Mouse (Mus musculus) splenic B cell, adult 2 months (primary cell): ENCODE results near the gene Gsap.
A peak's percentile ranks its signal among the peaks of the same experiment; 100 is the strongest.
"Not testable (repeated sequence)": the region's sequence is repeated elsewhere in the genome, so short reads cannot be mapped to it uniquely, and the experiment has no call there.

Experiments used
- DNase-seq: peaks from one replicate; pipeline ENCODE4 v3.0.0-alpha.2; 2011; ENCODE audit warnings: low read depth, low spot score
- H3K27me3 ChIP-seq: 2 replicates; pipeline ENCODE4 v1.6.1; 2012; ENCODE audit warnings: mild to moderate bottlenecking, low read length, moderate library complexity, mixed read lengths; ENCODE audit not compliant: control insufficient read depth, poor library complexity, insufficient read depth, severe bottlenecking
- H3K36me3 ChIP-seq: 2 replicates; pipeline ENCODE4 v1.6.1; 2012; ENCODE audit warnings: mild to moderate bottlenecking, low read length, moderate library complexity, mixed read lengths; ENCODE audit not compliant: control insufficient read depth, poor library complexity, insufficient read depth, severe bottlenecking

The Gsap gene

DNA sequence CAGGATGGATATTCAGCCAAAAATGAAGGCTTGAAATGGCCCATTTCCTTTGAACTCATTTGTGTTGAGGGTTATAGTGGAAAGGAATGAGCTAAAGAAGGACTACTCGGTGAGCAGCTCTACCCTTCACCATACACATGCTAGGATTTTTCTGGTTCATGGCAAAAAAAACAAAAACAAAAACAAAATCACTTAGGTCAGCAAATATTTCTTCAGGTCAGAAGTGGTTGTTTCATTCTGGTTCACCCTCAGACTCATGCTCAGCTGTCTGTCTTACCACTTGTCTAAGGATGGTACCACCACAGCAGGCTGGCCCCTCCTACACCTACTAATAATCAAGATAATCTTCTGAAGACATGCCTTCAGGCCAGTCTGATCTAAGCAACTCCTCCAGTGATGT lies 16.2 kb upstream of the Gsap start:
- H3K27me3 ChIP-seq, result no peaks in the 10 kb centered on the region
- no peak for DNase-seq
- no peaks in the 10 kb centered on the region for H3K36me3 ChIP-seq

- no peaks in the 10 kb centered on the region for H3K36me3 ChIP-seq
- H3K27me3 ChIP-seq, result no peaks in the 10 kb centered on the region
- DNase-seq, result no peak
Measured at GRCm38 (mm10) chr5:21170440-21170839, 15.6 kb upstream of the Gsap start.

DNA sequence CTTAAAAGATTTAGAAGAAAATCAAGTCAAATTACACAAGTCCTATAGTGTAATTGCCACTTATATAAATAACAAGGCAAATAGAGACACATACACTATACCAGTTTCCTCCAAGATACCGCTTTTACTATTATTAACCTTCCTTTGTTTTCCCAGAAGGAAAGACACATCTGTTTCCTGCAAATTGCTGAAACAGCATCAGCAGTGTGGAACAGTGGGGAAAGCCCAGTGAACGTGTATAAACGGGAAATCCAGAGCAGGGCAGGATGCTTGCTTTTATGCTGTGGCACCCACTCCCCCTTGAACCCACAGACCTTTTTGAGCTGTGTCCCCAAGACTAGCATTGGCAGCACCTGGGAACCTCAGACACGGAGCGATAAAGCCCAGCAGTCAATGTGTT lies 15.2 kb upstream of the Gsap start:
- Histone ChIP-seq H3K27me3 (no peaks in the 10 kb centered on the region), H3K36me3 (no peaks in the 10 kb centered on the region)
- DNase-seq, result no peak

DNA sequence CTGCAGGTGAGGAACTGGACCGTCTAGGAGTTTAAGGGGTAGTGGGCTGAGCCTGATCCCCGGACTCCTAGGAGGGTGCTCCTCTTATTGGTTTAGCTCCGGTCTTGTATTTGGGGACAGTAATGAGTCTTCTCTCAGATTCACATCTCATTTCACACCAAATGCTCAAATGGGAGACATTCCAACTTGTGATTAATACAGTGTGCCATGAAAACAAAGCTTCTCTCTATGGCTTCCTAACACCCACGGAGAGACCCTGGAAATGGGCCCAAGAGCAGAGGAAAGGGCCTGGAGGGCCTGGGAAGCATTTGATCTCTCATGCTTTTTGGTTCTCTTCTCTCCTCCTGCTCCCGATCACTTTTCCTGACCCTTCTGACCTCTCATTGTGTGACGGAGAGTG lies 14.7 kb upstream of the Gsap start:
- DNase-seq, result no peak
- Histone ChIP-seq H3K27me3 (no peaks in the 10 kb centered on the region), H3K36me3 (no peaks in the 10 kb centered on the region)

GRCm38 (mm10) chr5:21172316-21172715 lies 13.7 kb upstream of the Gsap start:
- H3K36me3 ChIP-seq, result no peaks in the 10 kb centered on the region
- H3K27me3 ChIP-seq, result no peaks in the 10 kb centered on the region; the same call in 1 of the 2 replicates
- no peak for DNase-seq

DNA sequence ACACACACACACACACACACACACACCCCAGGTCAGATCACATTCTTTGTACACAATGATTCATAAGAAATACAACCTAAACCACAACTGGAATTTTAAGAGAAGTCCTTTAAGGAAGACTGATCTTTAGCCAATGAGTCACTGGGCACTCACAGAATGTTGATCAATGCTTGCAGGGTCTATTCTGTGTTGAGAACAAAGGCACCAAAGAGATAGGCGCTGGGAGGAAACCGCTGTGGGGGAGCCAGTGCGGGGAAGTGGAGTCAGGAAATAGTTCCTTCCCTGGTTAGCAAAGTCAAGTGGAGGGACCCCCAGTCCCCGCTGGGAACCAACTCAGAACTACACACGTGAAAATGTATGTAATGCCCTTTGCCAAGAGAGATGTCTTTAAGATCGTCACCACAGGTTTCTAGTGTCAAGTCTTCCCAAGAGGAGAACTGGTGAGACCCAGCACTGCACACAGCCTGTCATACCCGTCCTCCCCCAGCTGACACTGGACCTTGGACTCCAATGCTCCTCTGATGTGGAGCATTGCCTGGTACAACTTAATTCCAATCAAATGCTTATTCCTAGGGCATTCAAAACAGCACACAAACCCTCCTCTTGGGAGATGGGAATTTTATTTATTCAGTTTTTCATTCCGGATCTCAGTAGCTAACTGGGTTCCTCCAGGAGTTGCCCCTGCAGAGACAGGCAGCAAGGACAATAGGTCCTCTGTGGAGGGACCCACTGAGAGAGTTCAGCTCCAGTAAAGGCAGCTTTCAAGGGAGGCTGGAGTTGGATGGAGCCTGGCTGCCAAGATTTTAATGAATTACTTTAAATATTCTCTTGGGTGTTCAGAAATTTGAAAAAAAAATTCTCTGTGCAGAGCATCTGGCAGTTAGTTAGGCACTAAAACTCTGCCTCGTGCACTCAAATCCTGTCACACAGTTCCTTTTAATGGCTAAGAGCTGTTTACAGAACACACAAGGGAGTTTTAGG lies 10.6 kb upstream of the Gsap start:
- no peaks in the 10 kb centered on the region for H3K36me3 ChIP-seq
- no peak for DNase-seq

DNA sequence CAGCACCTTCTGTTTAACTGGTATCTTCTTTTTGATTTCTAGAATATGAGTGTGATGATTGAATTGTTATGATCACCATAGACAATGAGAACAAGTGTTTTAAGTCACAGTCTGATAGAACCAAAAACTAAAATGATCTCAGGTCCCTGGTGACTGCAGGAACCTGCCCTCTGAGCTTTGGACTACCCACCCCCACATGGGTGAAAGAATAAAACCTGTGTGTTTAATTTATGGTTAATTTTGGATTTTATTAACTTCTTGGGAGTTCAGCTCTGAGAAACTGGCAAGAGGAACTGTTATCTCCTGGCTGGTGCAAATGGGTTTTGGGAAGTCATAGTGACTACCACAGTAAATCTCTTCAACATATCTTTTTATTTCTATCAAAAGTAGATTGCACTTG lies 6.6 kb upstream of the Gsap start:
- DNase-seq, result no peak
- H3K36me3 ChIP-seq, result no peaks in the 10 kb centered on the region
- H3K27me3 ChIP-seq, result no peaks in the 10 kb centered on the region; the same call in 1 of the 2 replicates

More for the DNA sequence above, 10.6 kb upstream of the Gsap start:
- H3K27me3 ChIP-seq, result no peaks in the 10 kb centered on the region; the same call in 1 of the 2 replicates

DNA sequence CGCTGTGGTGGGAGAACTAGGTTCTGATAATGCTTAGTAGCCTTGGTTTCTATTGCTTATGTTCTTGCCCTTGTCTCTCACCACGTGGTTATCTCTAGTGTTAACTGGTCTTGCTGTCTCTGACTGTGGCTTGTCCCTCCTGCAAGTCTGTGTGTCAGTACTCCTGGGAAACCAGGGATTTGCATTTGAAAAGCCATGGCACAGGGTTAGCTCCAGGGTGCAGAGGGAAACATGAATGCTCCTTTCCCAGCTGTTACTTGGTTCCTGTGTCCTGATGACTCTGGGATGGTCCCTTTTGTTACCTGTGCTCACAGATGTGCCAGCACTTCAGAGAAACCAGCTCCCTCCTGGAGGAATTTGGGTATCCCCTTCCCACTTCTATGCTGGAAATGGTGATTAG lies 3.0 kb upstream of the Gsap start:
- H3K36me3 ChIP-seq, H3K27me3 ChIP-seq, DNase-seq: not testable (repeated sequence)

DNA sequence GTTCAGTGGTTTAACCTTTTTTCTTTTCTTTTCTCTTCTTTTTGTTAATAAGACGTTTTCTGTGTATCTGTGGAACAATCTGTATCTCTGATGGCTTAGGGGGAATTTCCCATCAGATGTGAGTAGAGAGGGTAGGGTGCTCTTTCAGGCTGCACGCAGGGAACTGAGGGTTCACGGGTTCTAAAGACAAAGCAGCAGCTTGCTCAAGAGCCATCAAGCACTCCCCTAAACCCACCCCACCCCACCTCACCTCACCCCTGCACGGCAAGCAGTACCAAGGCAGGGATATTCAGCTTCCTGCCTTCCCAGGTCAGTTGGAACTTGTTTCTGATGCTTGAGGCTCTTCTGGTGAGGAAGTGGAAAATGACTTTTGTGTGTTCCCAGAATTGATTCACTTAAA lies 766 bp downstream of the Gsap start:
- Histone ChIP-seq H3K36me3 (no peaks in the 10 kb centered on the region), H3K27me3 (no peaks in the 10 kb centered on the region)
- DNase-seq, result peak; percentile 22

GRCm38 (mm10) chr5:21188435-21188834 lies 2.4 kb downstream of the Gsap start:
- H3K36me3 ChIP-seq, result no peaks in the 10 kb centered on the region
- no peaks in the 10 kb centered on the region for H3K27me3 ChIP-seq
- peak; percentile 54 for DNase-seq

GRCm38 (mm10) chr5:21189036-21189435 lies 3.0 kb downstream of the Gsap start:
- Histone ChIP-seq H3K27me3 (no peaks in the 10 kb centered on the region), H3K36me3 (no peaks in the 10 kb centered on the region)
- DNase-seq, result peak; percentile 20

GRCm38 (mm10) chr5:21189460-21189859 lies 3.4 kb downstream of the Gsap start:
- H3K27me3 ChIP-seq, result no peaks in the 10 kb centered on the region
- no peak for DNase-seq
- no peaks in the 10 kb centered on the region for H3K36me3 ChIP-seq

DNA sequence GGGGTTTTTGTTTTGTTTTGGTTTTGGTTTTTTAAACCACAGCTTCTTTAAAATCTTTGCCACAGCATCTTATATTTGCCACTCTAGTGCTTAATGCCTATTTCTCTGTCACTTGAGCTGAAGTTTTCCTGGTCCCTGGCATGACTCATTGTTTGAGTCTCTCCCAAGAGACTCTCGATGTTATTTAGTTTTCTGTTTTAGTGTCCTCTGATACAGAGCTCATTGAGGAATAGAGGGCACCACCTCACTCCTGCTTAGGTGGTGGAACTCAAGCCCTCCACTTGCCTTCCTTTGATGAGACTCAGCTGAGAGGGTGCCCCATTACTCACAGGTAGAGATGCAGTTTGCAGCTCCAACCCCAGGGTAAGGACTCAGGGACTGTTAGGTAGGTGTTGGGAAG lies 17.4 kb downstream of the Gsap start:
- Histone ChIP-seq H3K27me3 (no peaks in the 10 kb centered on the region), H3K36me3 (peaks cover 2% of the 10 kb centered on the region; the same call in 1 of the 2 replicates)
- no peak for DNase-seq

GRCm38 (mm10) chr5:21204157-21204556 lies 18.1 kb downstream of the Gsap start:
- peak; percentile 22 for DNase-seq

DNA sequence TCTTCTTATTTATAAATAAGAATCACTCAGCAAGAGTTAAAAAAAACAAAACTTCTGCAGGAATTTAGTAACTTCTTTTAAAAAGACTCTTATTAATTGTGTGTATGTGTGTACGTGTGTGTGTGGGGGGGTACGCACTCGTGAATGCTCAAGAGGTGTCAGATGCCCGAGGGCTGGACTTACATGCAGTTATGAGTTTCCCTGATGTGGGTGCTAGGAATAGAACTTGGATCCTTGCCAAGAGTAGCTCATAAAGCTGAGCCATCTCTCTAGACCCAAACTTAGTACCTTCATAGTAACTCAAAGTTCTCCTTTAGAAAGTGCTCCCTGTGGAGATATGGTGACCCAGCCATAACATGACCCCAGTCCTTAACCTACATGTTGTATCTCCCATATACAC lies 20.0 kb downstream of the Gsap start:
- Histone ChIP-seq H3K27me3 (no peaks in the 10 kb centered on the region), H3K36me3 (peaks cover 3% of the 10 kb centered on the region; the same call in 1 of the 2 replicates)
- DNase-seq, result no peak

More at GRCm38 (mm10) chr5:21204157-21204556, 18.1 kb downstream of the Gsap start:
- Histone ChIP-seq H3K36me3 (peaks cover 2% of the 10 kb centered on the region), H3K27me3 (no peaks in the 10 kb centered on the region)
